Mouse (Mus musculus) E14TG2a.4 (cell line): ENCODE data around the gene Serpinb9b.

Experiments
- CTCF ChIP-seq: conservative IDR thresholded peaks from 2 replicates; pipeline ENCODE4 v1.5.1; 2014; ENCODE audit warnings: low read length
- POU5F1 ChIP-seq: IDR thresholded peaks from 2 replicates; pipeline ENCODE4 v1.6.1; 2014; ENCODE audit warnings: low read length, borderline replicate concordance

GRCm38 (mm10) chr13:33028550-33028949 is 1.3 kb downstream of the Serpinb9b start:
- TF ChIP-seq CTCF, result no peak
- no peak for TF ChIP-seq POU5F1
